Mouse (Mus musculus) kidney, postnatal 4 days (tissue): ENCODE measurements around the gene Clca4a.
"Not testable (repeated sequence)": the region's sequence is repeated elsewhere in the genome, so short reads cannot be mapped to it uniquely, and the experiment has no call there.

Experiments used
- DNase-seq, 2 experiments: peaks; one replicate each; pipeline ENCODE4 v3.0.0; 2021; ENCODE audit warnings: mixed read lengths in 2 of 2

Gene Clca4a

DNA sequence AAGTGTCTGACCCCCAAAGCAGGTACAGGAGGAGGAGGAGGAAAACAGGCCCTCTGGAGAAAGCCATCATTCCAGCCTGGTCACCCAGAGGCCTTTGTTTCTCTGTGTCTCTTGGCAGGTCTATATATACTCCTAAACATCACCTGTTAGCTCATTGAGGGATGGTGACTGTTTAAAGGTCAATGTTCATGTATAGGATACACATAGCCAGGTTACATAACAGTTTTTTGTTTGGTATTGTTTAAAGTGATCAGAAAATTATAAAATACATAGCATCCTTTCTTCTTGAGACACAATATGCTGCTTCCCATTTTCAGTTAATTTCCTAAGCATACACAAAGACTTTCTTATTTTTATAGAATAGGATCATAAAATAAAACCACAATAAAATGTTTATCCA, at the start of gene Clca4a:
Gene Clca4a, minus strand, starts transcription at position 101 of the 400 bp plus-strand sequence.
- no peak for DNase-seq

DNA sequence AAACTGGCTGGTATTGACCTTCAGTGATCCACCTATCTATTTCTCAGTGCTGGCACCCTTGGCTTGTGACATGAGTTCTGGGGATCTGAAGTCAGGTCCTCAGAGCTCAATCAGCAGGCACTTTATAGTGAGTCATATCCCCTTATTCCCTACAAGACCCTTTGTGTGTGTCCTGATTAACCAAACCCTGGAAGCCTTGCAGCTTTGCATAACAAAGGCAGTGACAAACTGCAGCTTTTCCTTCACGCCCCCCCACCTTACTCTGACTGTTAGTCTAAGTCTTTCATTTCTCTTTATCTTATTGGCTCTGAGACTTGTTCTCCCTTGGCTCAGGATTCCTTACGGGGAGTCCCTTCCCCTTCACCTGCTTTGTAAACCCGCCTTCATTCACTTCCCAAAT, 43.0 kb upstream of the Clca4a start:
- DNase-seq = no peak

DNA sequence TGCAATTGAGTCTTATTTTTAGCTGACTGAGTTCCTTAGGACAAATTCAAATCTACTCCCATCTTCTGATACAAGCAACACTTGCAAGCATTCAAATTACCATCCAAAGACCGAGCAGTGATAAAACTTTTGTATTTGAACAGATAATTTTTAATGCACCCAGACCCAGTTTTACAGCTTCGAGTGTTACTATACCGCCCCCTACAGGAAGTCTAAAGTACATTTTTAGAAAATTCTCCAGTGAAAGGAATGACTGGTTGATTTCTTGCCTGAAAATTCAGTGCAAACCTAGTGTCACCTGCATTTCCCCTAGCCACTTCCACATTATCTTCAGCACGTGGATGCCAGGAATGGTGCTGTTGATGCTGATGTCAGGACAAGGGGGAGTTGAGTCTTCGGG, 29.6 kb upstream of the Clca4a start:
- no peak for DNase-seq

DNA sequence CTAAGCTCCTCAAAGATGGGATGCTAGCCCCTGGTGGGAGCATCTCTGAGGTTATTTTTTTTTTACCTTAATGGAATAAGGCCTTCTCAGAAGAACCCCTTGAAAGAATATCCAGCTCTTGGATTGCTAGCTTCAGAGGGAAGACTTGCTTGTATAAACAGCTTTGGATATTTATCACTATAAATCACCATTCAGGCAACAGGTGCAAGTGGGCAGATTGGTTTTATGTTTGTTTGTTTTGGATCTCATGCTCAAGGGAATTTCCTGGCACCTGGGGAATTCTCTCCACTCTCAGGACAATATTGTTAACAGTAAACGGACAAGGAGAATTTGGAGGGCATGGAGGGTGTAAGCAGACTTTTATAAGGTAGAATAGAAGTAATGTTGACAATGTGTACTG, 26.1 kb upstream of the Clca4a start:
- no peak for DNase-seq

DNA sequence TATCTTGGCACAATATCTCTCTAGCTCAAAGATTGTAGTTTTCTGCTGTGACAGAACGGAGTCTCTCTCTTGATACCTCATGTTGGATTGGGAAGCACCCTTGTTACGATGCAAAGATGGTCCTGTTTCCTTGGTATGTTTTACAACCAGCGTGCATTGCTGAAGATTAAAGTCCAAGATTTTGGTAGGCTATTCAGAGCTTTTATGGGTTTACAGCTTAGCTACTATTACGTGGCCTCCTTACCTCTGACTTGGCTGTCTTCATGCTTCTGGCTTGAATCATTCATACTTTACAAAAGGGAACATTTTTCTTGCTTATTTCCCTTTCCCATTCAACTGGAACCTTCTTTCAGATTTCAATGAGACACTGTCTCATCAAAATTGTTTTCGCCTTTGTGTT, 18.2 kb upstream of the Clca4a start:
- DNase-seq = no peak

DNA sequence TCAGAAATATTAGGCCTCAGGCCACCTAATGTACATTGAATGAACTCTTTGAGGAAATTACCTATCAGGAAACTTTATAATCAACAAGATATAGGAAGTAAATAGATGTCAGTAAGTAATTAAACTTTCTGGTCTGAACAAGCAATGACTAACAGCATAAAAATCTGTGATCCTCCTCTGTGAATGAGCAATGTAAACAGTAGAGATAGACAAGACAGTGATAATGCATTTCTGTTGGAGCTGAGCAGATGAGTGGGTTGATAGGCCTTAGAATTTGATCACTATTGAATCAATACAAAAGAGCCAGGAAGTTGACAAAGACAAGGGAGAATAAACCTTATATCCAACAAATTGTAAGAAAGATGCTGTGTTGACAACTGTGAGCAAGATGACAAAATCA, 17.8 kb upstream of the Clca4a start:
- no peak for DNase-seq

DNA sequence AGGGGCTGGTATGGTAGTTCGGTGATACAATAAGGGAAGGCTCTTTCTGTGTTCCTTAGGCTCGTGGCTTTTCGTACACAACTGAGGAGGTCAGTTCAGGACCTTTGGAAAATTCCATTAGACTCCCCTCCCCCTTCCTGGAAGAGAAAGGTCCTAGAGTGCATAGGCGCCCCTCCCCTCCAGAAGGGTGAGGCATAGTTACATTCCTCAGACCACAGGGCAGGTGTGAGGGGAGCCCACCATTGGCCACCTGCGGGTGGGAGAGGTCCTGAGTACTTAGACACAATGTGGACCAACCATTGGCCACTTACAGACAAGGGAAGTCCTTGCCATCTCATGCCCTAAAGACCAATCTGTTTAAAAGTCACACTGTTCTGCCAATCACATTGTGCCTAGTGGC, 11.0 kb upstream of the Clca4a start:
- DNase-seq = no peak

DNA sequence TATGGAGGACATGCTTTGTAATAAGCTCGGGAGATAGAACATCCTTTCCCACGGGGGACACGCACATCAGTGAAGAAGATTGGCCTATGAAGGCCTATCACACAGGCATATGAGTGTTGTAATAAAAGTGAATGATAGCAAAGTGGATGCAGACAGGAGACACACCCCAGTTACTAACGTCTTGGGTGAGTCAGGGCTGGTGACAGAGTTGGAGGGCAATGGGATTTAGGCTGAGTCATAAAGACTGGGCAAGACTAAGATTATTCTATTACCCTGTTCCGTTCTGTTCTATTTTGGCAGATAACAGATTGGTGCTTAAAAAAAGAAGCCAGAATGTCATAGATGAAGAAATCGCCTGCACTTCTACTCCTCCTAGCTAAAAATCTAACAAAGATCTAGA, 5.7 kb upstream of the Clca4a start:
- DNase-seq = no peak

DNA sequence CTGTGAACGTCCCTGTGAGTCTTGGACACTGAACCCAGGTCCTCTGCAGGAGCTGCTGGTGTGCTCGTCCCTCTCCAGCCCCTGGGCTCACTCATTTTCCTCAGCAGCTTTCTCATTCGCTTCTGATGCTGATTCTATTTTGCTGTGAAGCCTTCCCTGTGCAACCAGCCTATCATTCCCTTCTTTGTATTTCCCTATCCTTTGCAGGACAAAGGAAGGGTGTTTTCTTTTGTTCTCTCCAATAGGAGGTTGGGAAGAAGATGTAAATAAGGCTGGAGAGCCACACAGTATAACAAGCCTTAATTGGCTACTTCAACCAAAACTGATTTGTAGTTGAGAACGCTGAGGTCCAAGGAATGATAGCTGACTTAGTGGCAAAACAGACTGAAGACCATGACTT, 2.8 kb upstream of the Clca4a start:
- no peak for DNase-seq

DNA sequence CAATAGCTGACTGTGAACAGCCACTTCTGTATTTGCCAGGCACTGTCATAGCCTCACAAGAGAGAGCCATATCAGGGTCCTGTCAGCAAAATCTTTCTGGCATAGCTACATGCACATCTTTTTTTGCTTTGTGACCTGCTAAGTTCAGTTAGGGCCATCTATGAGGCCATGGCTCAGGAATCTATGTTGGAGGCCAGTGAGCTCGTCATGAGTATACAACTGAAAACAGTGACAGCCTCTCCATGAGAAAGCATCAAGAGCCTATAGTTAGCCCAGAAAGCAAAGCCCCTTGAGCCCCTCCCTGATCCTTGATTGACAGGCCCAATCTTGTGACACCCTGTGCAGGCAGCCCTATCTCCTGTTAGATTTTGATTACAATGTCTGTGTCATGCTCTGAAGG, 1.2 kb upstream of the Clca4a start:
- DNase-seq = no peak

DNA sequence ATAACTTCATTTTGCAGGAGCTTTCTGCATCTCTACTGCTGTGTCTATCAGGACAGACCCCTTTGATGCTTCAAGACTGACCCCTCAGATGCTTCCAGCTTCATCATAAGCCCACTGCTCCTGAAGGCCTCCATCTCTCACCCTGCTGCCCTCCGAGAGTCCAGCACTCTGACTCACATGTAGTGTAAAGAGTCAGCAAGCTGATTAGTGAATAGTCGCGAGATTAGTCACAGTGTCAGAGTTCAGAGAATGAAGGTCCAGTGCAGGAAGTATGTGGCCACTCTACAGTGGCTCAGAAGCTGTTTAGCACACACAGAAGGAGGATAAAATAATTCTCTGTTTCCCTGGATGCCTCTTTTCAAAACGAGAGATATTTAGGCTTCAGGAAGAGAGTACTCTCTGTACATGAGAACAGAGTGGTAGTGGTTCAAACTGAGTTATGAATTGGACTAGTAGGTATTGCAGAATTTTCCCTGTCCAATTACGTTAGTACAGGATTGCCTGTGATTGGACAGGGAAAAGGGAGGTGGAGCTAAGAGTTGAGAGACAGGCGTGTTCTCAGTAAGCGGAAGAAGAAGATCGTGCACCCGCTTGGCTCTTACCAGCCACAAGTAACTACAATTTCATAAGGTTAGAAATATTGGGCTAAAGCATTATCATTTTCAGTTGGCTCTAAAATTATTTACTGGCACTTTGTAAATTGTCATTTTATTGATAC, 3.1 kb downstream of the Clca4a start:
- no peak for DNase-seq

DNA sequence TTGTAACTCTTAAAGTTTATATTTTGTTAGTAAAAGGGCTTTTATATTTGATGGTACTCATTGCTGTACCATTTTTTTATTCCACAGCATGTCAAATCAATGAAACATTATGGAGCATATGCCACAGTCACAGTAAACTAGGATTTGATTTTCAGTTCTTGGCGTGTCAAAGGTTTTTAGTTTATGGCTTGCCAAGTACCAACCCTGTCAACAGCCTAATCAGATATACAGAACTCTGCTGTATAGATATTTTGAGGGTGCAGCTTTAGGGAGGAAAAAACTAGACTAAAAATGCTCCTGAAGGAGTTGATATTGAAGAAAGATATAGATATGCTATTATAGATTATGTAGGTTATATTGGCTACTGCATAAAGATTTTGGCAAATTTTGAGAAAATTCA, 5.1 kb downstream of the Clca4a start:
- DNase-seq = no peak

DNA sequence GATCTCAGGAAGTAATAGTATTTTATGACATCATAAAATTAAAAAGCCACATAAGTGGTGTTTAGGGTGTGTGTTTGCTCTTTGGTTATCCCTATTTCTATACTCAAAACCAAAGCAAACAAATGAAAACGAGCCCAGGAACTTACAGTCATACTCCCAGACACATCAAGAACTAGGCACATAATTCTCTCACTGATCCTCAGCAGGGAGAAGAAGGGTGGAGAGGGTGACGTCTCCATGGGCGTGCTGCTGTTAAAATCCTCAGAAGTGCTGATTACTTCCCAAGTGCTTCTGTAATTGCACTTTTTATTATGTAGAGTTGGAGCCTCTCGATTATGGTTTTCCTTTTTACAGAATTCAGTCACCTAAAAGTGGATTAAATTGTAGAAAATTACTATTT, 8.8 kb downstream of the Clca4a start:
- DNase-seq = no peak

DNA sequence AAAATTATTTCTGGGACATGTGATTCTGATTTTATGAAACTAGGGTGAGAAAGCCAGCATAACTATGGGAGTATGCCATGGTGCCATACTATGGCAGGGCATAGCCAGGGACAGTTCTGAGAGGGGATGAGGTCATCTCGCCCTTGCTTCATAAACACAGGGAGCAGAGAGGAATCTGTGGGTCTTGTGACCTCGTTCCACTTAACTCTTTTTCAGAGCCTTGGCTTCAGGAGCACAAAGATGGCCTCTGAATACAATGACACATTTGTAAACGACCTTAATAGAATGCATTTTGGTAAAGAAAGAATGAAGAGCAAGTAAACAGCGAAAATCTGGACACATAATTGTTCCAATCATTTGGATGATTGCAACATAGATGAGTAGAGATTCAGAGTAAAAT, 24.0 kb downstream of the Clca4a start:
- no peak for DNase-seq

DNA sequence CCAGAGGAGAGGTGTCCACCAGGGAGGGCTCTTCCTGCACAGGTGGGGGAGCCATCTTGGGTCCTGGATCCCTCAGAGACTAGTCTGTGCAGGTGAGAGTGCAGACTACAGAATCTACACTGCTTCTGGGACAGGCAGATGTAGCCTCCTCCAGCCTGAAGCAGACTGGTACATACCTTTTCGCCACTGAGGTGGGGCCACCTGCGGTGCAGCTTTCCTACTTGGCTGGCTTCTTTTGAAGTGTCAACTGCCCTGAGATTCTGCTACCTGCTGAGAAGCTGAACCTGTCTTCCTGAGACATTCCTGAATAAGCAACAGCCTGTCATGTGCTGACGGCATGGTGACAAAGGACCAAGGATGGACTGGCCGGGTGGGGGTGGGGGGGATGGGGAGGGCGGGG, 27.5 kb downstream of the Clca4a start:
- not testable (repeated sequence) for DNase-seq

DNA sequence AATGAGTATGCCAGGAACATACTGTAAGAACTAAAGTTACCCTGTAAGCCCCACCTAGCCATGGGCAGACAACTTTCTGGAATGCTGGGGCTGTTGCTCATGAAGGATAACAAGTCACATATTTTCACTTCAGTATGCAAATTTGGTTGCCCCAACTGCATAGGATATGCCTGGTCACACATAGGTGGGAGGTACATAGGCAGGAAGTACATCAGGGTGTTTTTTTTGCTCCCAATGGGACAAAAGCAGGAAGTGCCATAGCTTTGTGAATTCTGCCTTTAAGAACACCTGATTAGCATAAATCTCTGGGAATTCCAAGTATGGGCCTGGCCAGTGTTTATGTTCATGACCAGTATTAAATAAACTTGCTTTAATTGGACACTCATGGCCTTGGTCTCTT, 41.2 kb downstream of the Clca4a start:
- DNase-seq = not testable (repeated sequence)

DNA sequence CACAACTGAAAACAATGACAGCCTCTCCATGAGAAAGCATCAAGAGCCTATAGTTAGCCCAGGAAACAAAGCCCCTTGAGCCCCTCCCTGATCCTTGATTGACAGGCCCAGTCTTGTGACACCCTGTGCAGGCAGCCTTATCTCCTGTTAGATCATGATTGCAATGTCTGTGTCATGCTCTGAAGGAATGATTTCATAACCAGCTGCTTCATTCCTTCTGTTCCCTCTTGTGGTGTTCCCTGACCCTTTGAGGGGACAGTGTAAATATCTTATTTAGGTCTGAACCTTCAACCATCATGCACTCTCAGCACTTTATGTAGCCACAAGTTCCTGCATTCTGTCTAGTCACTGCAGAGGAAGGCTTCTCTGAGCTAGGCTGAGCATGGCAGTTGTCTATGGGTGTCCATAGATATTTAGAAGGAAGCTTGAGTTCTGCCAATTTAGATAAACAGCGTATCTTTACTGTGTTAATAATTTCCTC, 41.8 kb downstream of the Clca4a start:
- no peak for DNase-seq

DNA sequence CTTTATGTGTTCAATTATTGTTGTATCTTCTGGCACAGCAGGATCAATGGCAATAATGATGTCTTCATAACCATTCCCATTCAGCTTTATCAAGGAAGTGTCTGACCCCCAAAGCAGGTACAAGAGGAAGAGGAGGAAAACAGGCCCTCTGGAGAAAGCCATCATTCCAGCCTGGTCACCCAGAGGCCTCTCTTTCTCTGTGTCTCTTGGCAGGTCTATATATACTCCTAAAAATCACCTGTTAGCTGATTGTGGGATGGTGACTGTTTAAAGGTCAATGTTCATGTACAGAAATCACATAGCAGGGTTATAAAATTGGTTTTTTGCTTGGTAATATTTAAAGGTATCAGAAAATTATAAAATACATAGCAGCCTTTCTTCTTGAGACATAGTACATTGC, 42.5 kb downstream of the Clca4a start, which contains the start of gene Clca4b:
Gene Clca4b, minus strand, starts transcription at position 195 of the 400 bp plus-strand sequence.
- DNase-seq = no peak

DNA sequence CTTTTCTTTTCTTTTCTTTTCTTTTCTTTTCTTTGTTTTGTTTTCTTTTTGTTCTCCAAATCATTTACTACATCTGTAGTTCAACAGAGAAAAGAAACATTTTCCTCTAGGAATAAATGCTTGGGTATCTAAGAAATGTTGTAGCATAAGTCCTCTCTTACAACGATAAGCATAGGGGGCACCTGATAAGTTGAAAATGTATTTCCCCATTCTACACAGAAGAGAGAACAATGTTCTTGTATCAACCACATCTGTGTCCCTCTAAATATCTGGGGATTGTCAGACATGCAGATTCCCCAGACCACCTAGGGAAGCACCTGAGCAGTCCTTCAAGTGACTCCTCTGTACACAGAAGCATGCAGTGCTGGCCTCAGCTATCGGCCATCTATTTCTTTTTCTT, 60.8 kb downstream of the Clca4a start:
- no peak for DNase-seq
